Mouse (Mus musculus) hindbrain, embryonic 15.5 days (tissue): Measurements from ENCODE around the gene Med10. TPM values are rescaled to one million over a fixed set of nuclear protein-coding genes. Genes with fewer than 3 reads are reported as not detected.

Source experiments
- ATAC-seq: fragments of 200-750 bp; cut with Nextera tagmentation; 2 replicates; pipeline ENCODE4 v1.8.0; 2017; ENCODE audit warnings: low read depth, moderate number of reproducible peaks, moderate TSS enrichment; ENCODE audit not compliant: low FRiP score
- H3K27ac ChIP-seq: fragments of 300-500 bp; sonication (generic); replicated peaks from 2 replicates; pipeline ENCODE4 v1.5.1; 2015; ENCODE audit warnings: mild to moderate bottlenecking, inconsistent platforms
- H3K27me3 ChIP-seq: fragments of 300-500 bp; sonication (generic); 2 replicates; pipeline ENCODE4 v1.6.1; 2015; ENCODE audit warnings: control low read depth, inconsistent platforms
- H3K36me3 ChIP-seq: fragments of 300-500 bp; sonication (generic); 2 replicates; pipeline ENCODE4 v1.6.1; 2015; ENCODE audit warnings: control low read depth, inconsistent platforms
- H3K4me1 ChIP-seq: fragments of 300-500 bp; sonication (generic); replicated peaks from 2 replicates; pipeline ENCODE4 v1.6.1; 2015; ENCODE audit warnings: control low read depth, inconsistent platforms
- H3K4me2 ChIP-seq: fragments of 300-500 bp; sonication (generic); 2 replicates; pipeline ENCODE4 v1.6.1; 2015; ENCODE audit warnings: moderate library complexity, mild to moderate bottlenecking, inconsistent platforms
- H3K4me3 ChIP-seq: fragments of 300-500 bp; sonication (generic); 2 replicates; pipeline ENCODE4 v1.5.1; 2015; ENCODE audit warnings: mild to moderate bottlenecking, inconsistent platforms
- H3K9ac ChIP-seq: fragments of 300-500 bp; sonication (generic); 2 replicates; pipeline ENCODE4 v1.6.1; 2015; ENCODE audit warnings: inconsistent platforms
- H3K9me3 ChIP-seq: fragments of 300-500 bp; sonication (generic); 2 replicates; pipeline ENCODE4 v1.6.1; 2016; ENCODE audit warnings: control low read depth, inconsistent platforms
- WGBS: fragments of 180-500 bp; shearing (Covaris S2); methylation state at CpG from one replicate; pipeline ENCODE4 v1.1.7; 2015; 5-methylcytosine and 5-hydroxymethylcytosine counted together
- polyA plus RNA-seq: library from polyadenylated mRNA; unstranded; fragments of >200 nt; fragmentation: Nextera tagmentation; extraction: Ambion mirVana; gene quantifications from 2 replicates; pipeline ENCODE4 v1.2.1, GENCODE M21; 2015

Gene Med10
- 139 TPM in 2 replicates for polyA plus RNA-seq

- no peak within 1 kb of the TSS for H3K27ac ChIP-seq
- no peak within 1 kb of the TSS for H3K9ac ChIP-seq
- H3K4me3 ChIP-seq = no peak within 1 kb of the TSS
- H3K36me3 ChIP-seq = no peaks in the 10 kb centered on the region
- H3K4me1 ChIP-seq = no peaks in the 10 kb centered on the region
- H3K4me2 ChIP-seq = no peak within 1 kb of the TSS
- H3K27me3 ChIP-seq = no peaks in the 10 kb centered on the region
- no peaks in the 10 kb centered on the region for H3K9me3 ChIP-seq
- 78% methylated on average over 5 of the region's 5 CpGs for WGBS
- ATAC-seq = no peak
Observed at GRCm38 (mm10) chr13:69802095-69802494, at the start of gene Med10. Gene Med10 (plus strand): TSS chr13:69802395.

GRCm38 (mm10) chr13:69752875-69753274 lies 49.3 kb upstream of the Med10 start:
- Histone ChIP-seq H3K36me3 (no peaks in the 10 kb centered on the region), H3K9ac (no peak overlapping the region), H3K27ac (no peak overlapping the region), H3K4me2 (no peak overlapping the region), H3K27me3 (no peaks in the 10 kb centered on the region), H3K9me3 (no peaks in the 10 kb centered on the region), H3K4me3 (no peak overlapping the region), H3K4me1 (no peaks in the 10 kb centered on the region)
- ATAC-seq = no peak
- WGBS = 83% methylated on average over 2 of the region's 2 CpGs

- Histone ChIP-seq H3K4me1 (no peaks in the 10 kb centered on the region), H3K9me3 (no peaks in the 10 kb centered on the region), H3K36me3 (no peaks in the 10 kb centered on the region), H3K4me2 (no peak overlapping the region), H3K9ac (no peak overlapping the region), H3K27ac (no peak overlapping the region), H3K27me3 (no peaks in the 10 kb centered on the region), H3K4me3 (no peak overlapping the region)
- WGBS = 70% methylated on average over 6 of the region's 6 CpGs
- ATAC-seq = no peak
Observed at GRCm38 (mm10) chr13:69758979-69759378, 43.2 kb upstream of the Med10 start.

GRCm38 (mm10) chr13:69761393-69761792 lies 40.8 kb upstream of the Med10 start:
- no peaks in the 10 kb centered on the region for H3K4me1 ChIP-seq
- H3K4me3 ChIP-seq = no peak overlapping the region
- H3K27me3 ChIP-seq = no peaks in the 10 kb centered on the region
- no peaks in the 10 kb centered on the region for H3K9me3 ChIP-seq
- WGBS = 72% methylated on average over 10 of the region's 10 CpGs
- peak; percentile 73; the same call in 1 of the 2 replicates for ATAC-seq
- H3K27ac ChIP-seq = no peak overlapping the region
- no peak overlapping the region for H3K4me2 ChIP-seq
- no peaks in the 10 kb centered on the region for H3K36me3 ChIP-seq
- H3K9ac ChIP-seq = no peak overlapping the region

GRCm38 (mm10) chr13:69764646-69765045 lies 37.5 kb upstream of the Med10 start:
- Histone ChIP-seq H3K4me2 (no peak overlapping the region), H3K36me3 (no peaks in the 10 kb centered on the region), H3K27me3 (no peaks in the 10 kb centered on the region), H3K27ac (no peak overlapping the region), H3K9me3 (no peaks in the 10 kb centered on the region), H3K4me1 (no peaks in the 10 kb centered on the region), H3K9ac (no peak overlapping the region), H3K4me3 (no peak overlapping the region)
- 51% methylated on average over 9 of the region's 9 CpGs for WGBS
- ATAC-seq = no peak

- Histone ChIP-seq H3K9me3 (no peaks in the 10 kb centered on the region), H3K27me3 (no peaks in the 10 kb centered on the region), H3K9ac (no peak overlapping the region), H3K27ac (no peak overlapping the region), H3K4me1 (peaks cover 9% of the 10 kb centered on the region; the same call in 1 of the 2 replicates), H3K4me2 (no peak overlapping the region), H3K4me3 (no peak overlapping the region), H3K36me3 (no peaks in the 10 kb centered on the region)
- 92% methylated on average over 10 of the region's 10 CpGs for WGBS
- ATAC-seq = no peak
Observed at GRCm38 (mm10) chr13:69768152-69768551, 34.0 kb upstream of the Med10 start.

- H3K9ac ChIP-seq = no peak overlapping the region
- no peak overlapping the region for H3K4me3 ChIP-seq
- H3K9me3 ChIP-seq = no peaks in the 10 kb centered on the region
- no peaks in the 10 kb centered on the region for H3K36me3 ChIP-seq
- H3K27me3 ChIP-seq = no peaks in the 10 kb centered on the region
- H3K27ac ChIP-seq = peak overlapping the region; percentile 62
- peak; percentile 65; the same call in 1 of the 2 replicates for ATAC-seq
- WGBS = 72% methylated on average over 12 of the region's 12 CpGs
- peaks cover 9% of the 10 kb centered on the region; the same call in 1 of the 2 replicates for H3K4me1 ChIP-seq
- no peak overlapping the region for H3K4me2 ChIP-seq
Observed at GRCm38 (mm10) chr13:69770538-69771456, 31.4 kb upstream of the Med10 start.

- no peaks in the 10 kb centered on the region for H3K27me3 ChIP-seq
- 83% methylated on average over 4 of the region's 4 CpGs for WGBS
- H3K4me3 ChIP-seq = no peak overlapping the region
- H3K9me3 ChIP-seq = no peaks in the 10 kb centered on the region
- no peaks in the 10 kb centered on the region for H3K36me3 ChIP-seq
- H3K4me2 ChIP-seq = no peak overlapping the region
- no peak overlapping the region for H3K27ac ChIP-seq
- H3K9ac ChIP-seq = no peak overlapping the region
- no peak for ATAC-seq
- peaks cover 9% of the 10 kb centered on the region; the same call in 1 of the 2 replicates for H3K4me1 ChIP-seq
Observed at GRCm38 (mm10) chr13:69772358-69772757, 29.8 kb upstream of the Med10 start.

- no peaks in the 10 kb centered on the region for H3K27me3 ChIP-seq
- no peaks in the 10 kb centered on the region for H3K36me3 ChIP-seq
- H3K27ac ChIP-seq = no peak overlapping the region
- no peaks in the 10 kb centered on the region for H3K4me1 ChIP-seq
- H3K4me2 ChIP-seq = no peak overlapping the region
- no peaks in the 10 kb centered on the region for H3K9me3 ChIP-seq
- 92% methylated on average over 19 of the region's 19 CpGs for WGBS
- no peak overlapping the region for H3K9ac ChIP-seq
- ATAC-seq = no peak
- H3K4me3 ChIP-seq = no peak overlapping the region
Observed at GRCm38 (mm10) chr13:69778221-69778620, 24.0 kb upstream of the Med10 start.

GRCm38 (mm10) chr13:69788704-69789103 lies 13.5 kb upstream of the Med10 start:
- H3K4me1 ChIP-seq = peaks cover 10% of the 10 kb centered on the region; the same call in 1 of the 2 replicates
- no peak overlapping the region for H3K27ac ChIP-seq
- no peak for ATAC-seq
- H3K4me3 ChIP-seq = no peak overlapping the region
- H3K27me3 ChIP-seq = no peaks in the 10 kb centered on the region
- H3K9ac ChIP-seq = no peak overlapping the region
- no peak overlapping the region for H3K4me2 ChIP-seq
- no peaks in the 10 kb centered on the region for H3K9me3 ChIP-seq
- no peaks in the 10 kb centered on the region for H3K36me3 ChIP-seq
- WGBS = 90% methylated on average over 5 of the region's 5 CpGs

GRCm38 (mm10) chr13:69791814-69792213 lies 10.4 kb upstream of the Med10 start:
- ATAC-seq = peak; percentile 67; the same call in 1 of the 2 replicates
- no peak overlapping the region for H3K4me2 ChIP-seq
- no peak overlapping the region for H3K27ac ChIP-seq
- H3K9ac ChIP-seq = no peak overlapping the region
- H3K27me3 ChIP-seq = no peaks in the 10 kb centered on the region
- 82% methylated on average over 1 of the region's 1 CpGs for WGBS
- no peaks in the 10 kb centered on the region for H3K9me3 ChIP-seq
- H3K4me3 ChIP-seq = no peak overlapping the region
- no peaks in the 10 kb centered on the region for H3K36me3 ChIP-seq
- H3K4me1 ChIP-seq = peaks cover 10% of the 10 kb centered on the region; the same call in 1 of the 2 replicates

- Histone ChIP-seq H3K27me3 (no peaks in the 10 kb centered on the region), H3K4me3 (no peak overlapping the region), H3K27ac (0 out of 2 replicates have a peak overlapping the region, but pooled peaks have one; percentile 39), H3K4me1 (peaks cover 10% of the 10 kb centered on the region; the same call in 1 of the 2 replicates), H3K9me3 (no peaks in the 10 kb centered on the region), H3K4me2 (peak overlapping the region; percentile 22), H3K9ac (no peak overlapping the region), H3K36me3 (no peaks in the 10 kb centered on the region)
- peak; percentile 67; the same call in 1 of the 2 replicates for ATAC-seq
- WGBS = 42% methylated on average over 12 of the region's 12 CpGs
Observed at GRCm38 (mm10) chr13:69792541-69793009, 9.6 kb upstream of the Med10 start.
